Mouse (Mus musculus) heart, embryonic 14.5 days (tissue): ENCODE data around the gene Fam118b. TPM values are rescaled to one million over a fixed set of nuclear protein-coding genes. Genes with fewer than 3 reads are reported as not detected.

Source experiments
- ATAC-seq: fragments of 200-750 bp; cut with Nextera tagmentation; 2 replicates; pipeline ENCODE4 v1.8.0; 2017; ENCODE audit warnings: low read depth, moderate TSS enrichment; ENCODE audit not compliant: insufficient number of reproducible peaks, insufficient read depth, low FRiP score
- H3K27ac ChIP-seq, 2 experiments: fragments of 200-500 bp in 1 of 2; fragments of 300-500 bp in 1 of 2; sonication (generic) in 1 of 2; replicated peaks in 1 of 2; 2 replicates each; pipeline ENCODE4 v1.5.1; 2012 to 2014; ENCODE audit warnings: low read depth in 2 of 2, low read length in 2 of 2, control low read depth in 1 of 2, mild to moderate bottlenecking in 1 of 2, mixed read lengths in 1 of 2; ENCODE audit not compliant: control insufficient read depth in 1 of 2, insufficient read depth in 1 of 2
- H3K27me3 ChIP-seq: fragments of 300-500 bp; sonication (generic); 2 replicates; pipeline ENCODE4 v1.6.1; 2014; ENCODE audit warnings: mild to moderate bottlenecking, low read length, control low read depth; ENCODE audit not compliant: control insufficient read depth, insufficient read depth
- H3K36me3 ChIP-seq: fragments of 300-500 bp; sonication (generic); 2 replicates; pipeline ENCODE4 v1.6.1; 2014; ENCODE audit warnings: mild to moderate bottlenecking, control low read depth, low read length, mixed read lengths; ENCODE audit not compliant: control insufficient read depth, insufficient read depth
- H3K4me1 ChIP-seq, 2 experiments: fragments of 200-500 bp in 1 of 2; fragments of 300-500 bp in 1 of 2; sonication (generic) in 1 of 2; 2 replicates each; pipeline ENCODE4 v1.6.1; 2012 to 2014; ENCODE audit warnings: low read length in 2 of 2, control low read depth in 1 of 2, mixed read lengths in 1 of 2; ENCODE audit not compliant: control insufficient read depth in 2 of 2, insufficient read depth in 2 of 2
- H3K4me2 ChIP-seq: fragments of 300-500 bp; sonication (generic); 2 replicates; pipeline ENCODE4 v1.6.1; 2014; ENCODE audit warnings: mild to moderate bottlenecking, low read length
- H3K4me3 ChIP-seq, 2 experiments: fragments of 200-500 bp in 1 of 2; fragments of 300-500 bp in 1 of 2; sonication (generic) in 1 of 2; 2 replicates each; pipeline ENCODE4 v1.5.1; 2012 to 2014; ENCODE audit warnings: low read length in 2 of 2, mild to moderate bottlenecking in 2 of 2, control low read depth in 1 of 2, low read depth in 1 of 2, moderate library complexity in 1 of 2; ENCODE audit not compliant: control insufficient read depth in 1 of 2, insufficient read depth in 1 of 2
- H3K9ac ChIP-seq: fragments of 300-500 bp; sonication (generic); 2 replicates; pipeline ENCODE4 v1.6.1; 2014; ENCODE audit warnings: mild to moderate bottlenecking, low read length
- H3K9me3 ChIP-seq: fragments of 300-500 bp; sonication (generic); 2 replicates; pipeline ENCODE4 v1.6.1; 2016; ENCODE audit warnings: low read length, control low read depth; ENCODE audit not compliant: control insufficient read depth
- WGBS: fragments of 180-500 bp; shearing (Covaris S2); extraction: QIAGEN DNeasy Blood & Tissue Kit; methylation state at CpG from one replicate; pipeline ENCODE4 v1.1.7; 2014; 5-methylcytosine and 5-hydroxymethylcytosine counted together
- polyA plus RNA-seq: library from polyadenylated mRNA; unstranded; fragments of >200 nt; fragmentation: Nextera tagmentation; extraction: Ambion mirVana; gene quantifications from 2 replicates; pipeline ENCODE4 v1.2.1, GENCODE M21; 2014

Gene Fam118b
- polyA plus RNA-seq, 1 experiment from 2014 or later = 28.3 TPM

GRCm38 (mm10) chr9:35302172-35302571, 34.6 kb upstream of the Fam118b start:
- Histone ChIP-seq H3K9me3 (no peaks in the 10 kb centered on the region), H3K4me3 (no peak overlapping the region), H3K9ac (no peak overlapping the region), H3K36me3 (no peaks in the 10 kb centered on the region), H3K27me3 (no peaks in the 10 kb centered on the region), H3K4me2 (no peak overlapping the region), H3K4me1 (no peaks in the 10 kb centered on the region), H3K27ac (no peak overlapping the region)
- 84% methylated on average over 3 of the region's 3 CpGs for WGBS
- ATAC-seq = no peak

GRCm38 (mm10) chr9:35297791-35298190, 30.2 kb upstream of the Fam118b start:
- H3K4me1 ChIP-seq = no peaks in the 10 kb centered on the region
- H3K4me2 ChIP-seq = no peak overlapping the region
- no peaks in the 10 kb centered on the region for H3K9me3 ChIP-seq
- no peak overlapping the region for H3K9ac ChIP-seq
- no peak for ATAC-seq
- no peak overlapping the region for H3K4me3 ChIP-seq
- no peaks in the 10 kb centered on the region for H3K36me3 ChIP-seq
- no peaks in the 10 kb centered on the region for H3K27me3 ChIP-seq
- H3K27ac ChIP-seq = no peak overlapping the region

GRCm38 (mm10) chr9:35293465-35293864, 25.9 kb upstream of the Fam118b start:
- no peaks in the 10 kb centered on the region for H3K27me3 ChIP-seq
- no peak overlapping the region for H3K4me3 ChIP-seq
- no peak overlapping the region for H3K27ac ChIP-seq
- H3K4me1 ChIP-seq = peaks cover 0 to 4% of the 10 kb centered on the region in 2 experiments; a peak in 2 of 4 replicates
- no peak overlapping the region for H3K9ac ChIP-seq
- H3K4me2 ChIP-seq = no peak overlapping the region
- H3K36me3 ChIP-seq = no peaks in the 10 kb centered on the region
- no peaks in the 10 kb centered on the region for H3K9me3 ChIP-seq
- ATAC-seq = no peak
- 76% methylated on average over 5 of the region's 5 CpGs for WGBS

GRCm38 (mm10) chr9:35290916-35291315, 23.3 kb upstream of the Fam118b start:
- Histone ChIP-seq H3K4me1 (peaks cover 0 to 8% of the 10 kb centered on the region in 2 experiments; a peak in 3 of 4 replicates), H3K9me3 (no peaks in the 10 kb centered on the region), H3K4me2 (no peak overlapping the region), H3K27ac (no peak overlapping the region), H3K9ac (no peak overlapping the region), H3K4me3 (no peak overlapping the region), H3K27me3 (no peaks in the 10 kb centered on the region), H3K36me3 (no peaks in the 10 kb centered on the region)
- 0 out of 2 replicates have a peak, but pooled peaks have one; percentile 23 for ATAC-seq
- WGBS = 20% methylated on average over 4 of the region's 4 CpGs

- 93% methylated on average over 3 of the region's 3 CpGs for WGBS
- Histone ChIP-seq H3K4me1 (peaks cover 0 to 8% of the 10 kb centered on the region in 2 experiments; a peak in 3 of 4 replicates), H3K9me3 (no peaks in the 10 kb centered on the region), H3K9ac (no peak overlapping the region), H3K4me2 (no peak overlapping the region), H3K36me3 (no peaks in the 10 kb centered on the region), H3K27ac (no peak overlapping the region), H3K27me3 (no peaks in the 10 kb centered on the region), H3K4me3 (no peak overlapping the region)
- no peak for ATAC-seq
Observed at GRCm38 (mm10) chr9:35290417-35290816, 22.8 kb upstream of the Fam118b start.

GRCm38 (mm10) chr9:35289992-35290391, 22.4 kb upstream of the Fam118b start:
- no peaks in the 10 kb centered on the region for H3K36me3 ChIP-seq
- H3K9me3 ChIP-seq = no peaks in the 10 kb centered on the region
- 59% methylated on average over 7 of the region's 7 CpGs for WGBS
- no peak overlapping the region for H3K4me2 ChIP-seq
- H3K27me3 ChIP-seq = no peaks in the 10 kb centered on the region
- ATAC-seq = no peak
- no peak overlapping the region for H3K4me3 ChIP-seq
- H3K27ac ChIP-seq = no peak overlapping the region
- peaks cover 0 to 8% of the 10 kb centered on the region in 2 experiments; a peak in 3 of 4 replicates for H3K4me1 ChIP-seq
- no peak overlapping the region for H3K9ac ChIP-seq

- ATAC-seq = no peak
- peaks cover 0 to 8% of the 10 kb centered on the region in 2 experiments; a peak in 3 of 4 replicates for H3K4me1 ChIP-seq
- 69% methylated on average over 3 of the region's 3 CpGs for WGBS
- H3K36me3 ChIP-seq = no peaks in the 10 kb centered on the region
- H3K4me3 ChIP-seq = no peak overlapping the region
- no peak overlapping the region for H3K27ac ChIP-seq
- no peaks in the 10 kb centered on the region for H3K27me3 ChIP-seq
- no peak overlapping the region for H3K4me2 ChIP-seq
- H3K9me3 ChIP-seq = no peaks in the 10 kb centered on the region
- no peak overlapping the region for H3K9ac ChIP-seq
Observed at GRCm38 (mm10) chr9:35286351-35286750, 18.7 kb upstream of the Fam118b start.

GRCm38 (mm10) chr9:35284351-35284750, 16.7 kb upstream of the Fam118b start:
- no peak overlapping the region for H3K4me3 ChIP-seq
- no peak for ATAC-seq
- no peaks in the 10 kb centered on the region for H3K9me3 ChIP-seq
- WGBS = 78% methylated on average over 4 of the region's 4 CpGs
- H3K27ac ChIP-seq = no peak overlapping the region
- H3K4me2 ChIP-seq = no peak overlapping the region
- H3K27me3 ChIP-seq = no peaks in the 10 kb centered on the region
- no peak overlapping the region for H3K9ac ChIP-seq
- H3K36me3 ChIP-seq = 0 out of 2 replicates have a peak, but pooled peaks cover 2% of the 10 kb centered on the region
- peaks cover 0 to 4% of the 10 kb centered on the region in 2 experiments; a peak in 3 of 4 replicates for H3K4me1 ChIP-seq
